8 mouse cellular contexts compared by ENCODE assay signal in genomic region chr5:33954354-33954753, GRCm38 (mm10). TPM values are rescaled to one million over a fixed set of nuclear protein-coding genes. Genes with fewer than 3 reads are reported as not detected.
DNase-seq lines count a peak whose midpoint lies in the region; ATAC-seq and TF ChIP-seq lines count a peak whose summit lies in the region.

No protein-coding gene starts in this region.

- TF ChIP-seq EP300 in liver, embryonic 14.5 days (IDR thresholded peaks at IDR 0.05; ENCODE audit: low read depth): no peak

- H3K4me1 ChIP-seq in kidney, postnatal 0 days (replicated peaks; ENCODE audit: insufficient read depth, low read length): no peaks in the 10 kb centered on the region
- no peaks in the 10 kb centered on the region for H3K4me1 ChIP-seq in liver, embryonic 14.5 days (replicated peaks; ENCODE audit: control insufficient read depth in 2 of 2, insufficient read depth in 2 of 2, low read length in 1 of 2)
- no peaks in the 10 kb centered on the region for H3K4me1 ChIP-seq in neural tube, embryonic 14.5 days (ENCODE audit: control insufficient read depth, insufficient read depth, low read length)

- 51% methylated on average over 10 of the region's 10 CpGs for WGBS in kidney, postnatal 0 days
- 34% methylated on average over 10 of the region's 10 CpGs for WGBS in liver, embryonic 14.5 days (ENCODE audit: insufficient replicate concordance)
- WGBS in neural tube, embryonic 14.5 days: 35% methylated on average over 10 of the region's 10 CpGs

- no peak overlapping the region for H3K4me3 ChIP-seq in kidney, postnatal 0 days (replicated peaks; ENCODE audit: low read depth, low read length)
- no peak overlapping the region for H3K4me3 ChIP-seq in liver, embryonic 14.5 days (ENCODE audit: insufficient read depth in 1 of 2, low read depth in 2 of 2, low read length in 2 of 2)
- H3K4me3 ChIP-seq in neural tube, embryonic 14.5 days (ENCODE audit: low read depth, low read length): no peak overlapping the region

- DNase-seq in urinary bladder, adult 18-20 months (ENCODE audit: low spot score in 2 of 2): peak; percentile 48 to 62
- no peak for DNase-seq in urinary bladder, postnatal 10 days (ENCODE audit: low spot score)
- peak; percentile 60 to 88 for DNase-seq in cerebellum, postnatal 4 days (ENCODE audit: low spot score in 2 of 2)
- DNase-seq in gastrocnemius, postnatal 14 days: peak; percentile 68
- DNase-seq in kidney, postnatal 0 days (ENCODE audit: low spot score): peak; percentile 43
- DNase-seq in liver, embryonic 14.5 days (ENCODE audit: low read depth in 3 of 3, low spot score in 3 of 3): peak in 1 of 3 experiments; percentile 29
- DNase-seq in thymus, postnatal 0 days (ENCODE audit: low spot score): peak; percentile 64

- intact Hi-C loops in gastrocnemius, postnatal 14 days (cut with DNase I; ENCODE audit: low total_unique reads): loop anchor here (10.0 kb wide), 2 partner anchors 100 to 270 kb away; no protein-coding TSS in a partner anchor

- TF ChIP-seq CTCF in kidney, postnatal 0 days (IDR thresholded peaks at IDR 0.05; ENCODE audit: low read depth): peak; percentile 77
- peak; percentile 94 for TF ChIP-seq CTCF in liver, embryonic 14.5 days (IDR thresholded peaks at IDR 0.05; ENCODE audit: low read depth)

- ATAC-seq in kidney, postnatal 0 days (replicated peaks; ENCODE audit: low FRiP score, low read depth): no peak
- no peak for ATAC-seq in liver, embryonic 14.5 days (ENCODE audit: insufficient read depth)
- ATAC-seq in neural tube, embryonic 14.5 days (ENCODE audit: low read depth): peak; percentile 72

- H3K9ac ChIP-seq in kidney, postnatal 0 days (ENCODE audit: low read depth, low read length): no peak overlapping the region
- H3K9ac ChIP-seq in liver, embryonic 14.5 days (replicated peaks): no peak overlapping the region
- no peak overlapping the region for H3K9ac ChIP-seq in neural tube, embryonic 14.5 days (replicated peaks; ENCODE audit: low read depth, low read length)

- H3K9me3 ChIP-seq in kidney, postnatal 0 days (replicated peaks; ENCODE audit: low read length): 0 out of 2 replicates have a peak, but pooled peaks cover 5% of the 10 kb centered on the region
- H3K9me3 ChIP-seq in liver, embryonic 14.5 days (ENCODE audit: control insufficient read depth, low read length): no peaks in the 10 kb centered on the region; the same call in none of the 2 replicates
- H3K9me3 ChIP-seq in neural tube, embryonic 14.5 days (ENCODE audit: control insufficient read depth, low read length): no peaks in the 10 kb centered on the region

- H3K27ac ChIP-seq in kidney, postnatal 0 days: no peak overlapping the region
- no peak overlapping the region for H3K27ac ChIP-seq in liver, embryonic 14.5 days
- H3K27ac ChIP-seq in neural tube, embryonic 14.5 days (ENCODE audit: low read depth, low read length): no peak overlapping the region

- H3K36me3 ChIP-seq in kidney, postnatal 0 days (ENCODE audit: insufficient read depth, low read length): no peaks in the 10 kb centered on the region
- H3K36me3 ChIP-seq in liver, embryonic 14.5 days (replicated peaks; ENCODE audit: control insufficient read depth, insufficient read depth, low read depth): no peaks in the 10 kb centered on the region
- no peaks in the 10 kb centered on the region for H3K36me3 ChIP-seq in neural tube, embryonic 14.5 days (ENCODE audit: control insufficient read depth, insufficient read depth, low read length)

- H3K4me2 ChIP-seq in kidney, postnatal 0 days (ENCODE audit: low read length): no peak overlapping the region
- H3K4me2 ChIP-seq in liver, embryonic 14.5 days (ENCODE audit: low read depth): no peak overlapping the region
- H3K4me2 ChIP-seq in neural tube, embryonic 14.5 days (ENCODE audit: low read depth, low read length): no peak overlapping the region

- H3K27me3 ChIP-seq in kidney, postnatal 0 days (ENCODE audit: insufficient read depth, low read length): no peaks in the 10 kb centered on the region
- no peaks in the 10 kb centered on the region for H3K27me3 ChIP-seq in liver, embryonic 14.5 days (ENCODE audit: control insufficient read depth, insufficient read depth, low read length)
- H3K27me3 ChIP-seq in neural tube, embryonic 14.5 days (ENCODE audit: control insufficient read depth, insufficient read depth, low read length): no peaks in the 10 kb centered on the region

RNA-seq across cellular contexts. Expression of gene Nelfa, which starts 18.1 kb away (rescaled TPM):
- total RNA-seq in gastrocnemius, postnatal 14 days (2021): 1 to 10 TPM; 7.0 to 8.6 TPM
- polyA plus RNA-seq in kidney, postnatal 0 days (2015; fragmentation: Nextera tagmentation; extraction: Ambion mirVana): 41.0 and 42.8 TPM in 2 replicates
- 20.2 and 22.6 TPM in 2 replicates for polyA plus RNA-seq in liver, embryonic 14.5 days (2012; rRNA removed)
- polyA plus RNA-seq in liver, embryonic 14.5 days (2014; fragmentation: Nextera tagmentation; extraction: Ambion mirVana): 21.3 and 24.1 TPM in 2 replicates
- polyA plus RNA-seq in neural tube, embryonic 14.5 days (2014; fragmentation: Nextera tagmentation; extraction: Ambion mirVana): 34.3 and 37.1 TPM in 2 replicates
- polyA plus RNA-seq in thymus, postnatal 0 days (2015; fragmentation: Nextera tagmentation; extraction: Ambion mirVana): 45.2 and 51.5 TPM in 2 replicates

RNA-seq across cellular contexts. Expression of gene Gm1673, which starts 28.9 kb away (rescaled TPM):
- total RNA-seq in gastrocnemius, postnatal 14 days (2021): 1 to 10 TPM in 1 of 2 experiments, under 1 TPM in 1; 0.57 to 1.7 TPM
- polyA plus RNA-seq in kidney, postnatal 0 days (2015; fragmentation: Nextera tagmentation; extraction: Ambion mirVana): 85.9 and 90.0 TPM in 2 replicates
- polyA plus RNA-seq in liver, embryonic 14.5 days (2012; rRNA removed): 2.6 and 3.4 TPM in 2 replicates
- 1.7 and 2.7 TPM in 2 replicates for polyA plus RNA-seq in liver, embryonic 14.5 days (2014; fragmentation: Nextera tagmentation; extraction: Ambion mirVana)
- polyA plus RNA-seq in neural tube, embryonic 14.5 days (2014; fragmentation: Nextera tagmentation; extraction: Ambion mirVana): 403 and 457 TPM in 2 replicates
- polyA plus RNA-seq in thymus, postnatal 0 days (2015; fragmentation: Nextera tagmentation; extraction: Ambion mirVana): 43.4 and 48.0 TPM in 2 replicates

RNA-seq across cellular contexts. Expression of gene Nat8l, which starts 41.4 kb away (rescaled TPM):
- total RNA-seq in gastrocnemius, postnatal 14 days (2021): under 1 TPM; 0.16 to 0.29 TPM
- 0.17 and 0.25 TPM in 2 replicates for polyA plus RNA-seq in kidney, postnatal 0 days (2015; fragmentation: Nextera tagmentation; extraction: Ambion mirVana)
- 0.15 and 0.17 TPM in 2 replicates for polyA plus RNA-seq in liver, embryonic 14.5 days (2012; rRNA removed)
- polyA plus RNA-seq in liver, embryonic 14.5 days (2014; fragmentation: Nextera tagmentation; extraction: Ambion mirVana): 0.04 and 0.05 TPM in 2 replicates
- 3.9 and 4.1 TPM in 2 replicates for polyA plus RNA-seq in neural tube, embryonic 14.5 days (2014; fragmentation: Nextera tagmentation; extraction: Ambion mirVana)
- 0.22 and 0.23 TPM in 2 replicates for polyA plus RNA-seq in thymus, postnatal 0 days (2015; fragmentation: Nextera tagmentation; extraction: Ambion mirVana)

Comparison
In these comparisons a context has a peak if more than half of its experiments do, and no peak if none do; other contexts are left out.
1. RNA of gene Gm1673, which starts 28.9 kb away (polyA plus RNA-seq): 403 to 457 TPM in neural tube, embryonic 14.5 days, 85.9 to 90.0 TPM in kidney, postnatal 0 days and 43.4 to 48.0 TPM in thymus, postnatal 0 days; 1.7 to 3.4 TPM in liver, embryonic 14.5 days; every median in the first group is over 10 times any median in the second.